Mouse (Mus musculus) gastrocnemius, postnatal 36 days (tissue): ENCODE results near the gene Psme2. TPM values are rescaled to one million over a fixed set of nuclear protein-coding genes. Genes with fewer than 3 reads are reported as not detected.

Experiments used
- DNase-seq, 2 experiments: peaks; one replicate each; pipeline ENCODE4 v3.0.0; 2022
- intact Hi-C: fragments of 180-260 bp; cut with DNase I; formaldehyde crosslinking; loops from one replicate; pipeline ENCODE4 v1.15.1; 2025
- total RNA-seq, 2 experiments: library from RNA; stranded (reverse); gene quantifications; 2 replicates each; pipeline ENCODE4 v1.2.3; 2021

The Psme2 gene
- total RNA-seq, 2 experiments from 2014 or later = 55.2 to 59.5 TPM

GRCm38 (mm10) chr14:55540787-55541321, 50.1 kb downstream of the Psme2 start:
- intact Hi-C loops = no loop called here
- DNase-seq = peak; percentile 82 to 83

DNA sequence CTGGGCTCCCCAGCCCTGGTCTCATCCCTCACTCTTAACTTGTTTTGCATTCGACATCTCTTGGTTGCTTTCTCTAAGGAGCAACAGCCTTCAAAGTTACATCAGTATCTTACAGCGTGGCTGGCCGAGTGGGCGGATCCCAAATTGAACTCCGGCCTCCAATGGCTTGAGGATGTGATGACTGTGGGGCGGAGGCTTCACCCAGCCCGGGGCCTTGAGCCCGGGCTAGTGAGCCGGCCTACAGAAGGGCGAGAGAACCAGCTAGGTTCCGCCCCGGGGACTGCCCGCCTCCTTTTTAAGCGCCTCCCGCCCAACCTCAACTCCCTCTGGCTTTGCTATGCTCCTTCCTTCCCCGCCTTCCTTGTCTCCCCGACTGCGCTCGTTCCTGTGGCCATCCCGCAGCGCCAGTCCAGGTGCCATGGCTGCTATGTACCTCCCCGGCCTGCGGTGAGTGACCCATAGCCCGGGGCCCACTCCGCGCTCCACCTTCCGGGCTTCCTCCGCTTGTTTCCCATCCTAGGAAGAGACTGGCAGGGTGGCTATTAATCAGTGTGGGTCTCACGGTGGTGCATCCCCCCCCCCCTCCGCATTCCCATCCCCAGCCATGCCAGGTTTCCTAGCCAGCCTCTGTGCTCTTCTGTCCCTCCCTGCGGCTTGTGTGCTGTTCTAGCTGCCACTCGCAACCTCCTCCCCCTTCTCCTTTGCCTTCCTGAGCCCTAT, 50.7 kb downstream of the Psme2 start, which contains the start of gene Pck2:
Gene Pck2, plus strand, starts transcription at position 200 of the 720 bp plus-strand sequence.
- intact Hi-C loops = no loop called here

More for the DNA sequence above, 50.7 kb downstream of the Psme2 start, which contains the start of gene Pck2:
- peak; percentile 80 to 89 for DNase-seq

Other genes starting within 250 kb of the Psme2 start
- gene Dhrs4, start 112.4 kb downstream of the Psme2 start, total RNA-seq = 10 to 100 TPM; 43.3 to 50.8 TPM
- under 1 TPM; 0.47 to 0.89 TPM for gene Carmil3, start 100.5 kb downstream of the Psme2 start, total RNA-seq
- not detected for gene Cpne6, start 80.7 kb downstream of the Psme2 start, total RNA-seq
- not detected for gene Nrl, start 66.1 kb downstream of the Psme2 start, total RNA-seq
- gene Pck2, start 50.8 kb downstream of the Psme2 start, total RNA-seq = 1 to 10 TPM; 4.2 to 4.5 TPM
- gene Dcaf11, start 31.1 kb downstream of the Psme2 start, total RNA-seq = 100 to 1,000 TPM; 102 to 123 TPM
- not detected for gene A730061H03Rik, start 30.7 kb downstream of the Psme2 start, total RNA-seq
- gene Fitm1, start 15.5 kb downstream of the Psme2 start, total RNA-seq = 100 to 1,000 TPM; 296 to 299 TPM
- 10 to 100 TPM; 67.4 to 69.7 TPM for gene Psme1, start 13.0 kb downstream of the Psme2 start, total RNA-seq
- 10 to 100 TPM; 29.6 to 34.6 TPM for gene Emc9, start 5.8 kb downstream of the Psme2 start, total RNA-seq
- 10 to 100 TPM; 18.8 to 19.6 TPM for gene Rnf31, start 595 bp upstream of the Psme2 start, total RNA-seq
- 1 to 10 TPM; 4.1 to 4.6 TPM for gene Irf9, start 12.5 kb upstream of the Psme2 start, total RNA-seq
- gene Rec8, start 26.9 kb upstream of the Psme2 start, total RNA-seq = not detected
- gene Ipo4, start 44.8 kb upstream of the Psme2 start, total RNA-seq = 10 to 100 TPM; 62.1 to 66.9 TPM
- 1 to 10 TPM in 1 of 2 experiments, not detected in 1; 1.0 TPM for gene Gm49378, start 46.8 kb upstream of the Psme2 start, total RNA-seq
- gene Tm9sf1, start 52.7 kb upstream of the Psme2 start, total RNA-seq = 10 to 100 TPM; 15.0 to 15.2 TPM
- under 1 TPM in 1 of 2 experiments, not detected in 1; 0.23 TPM for gene Tssk4, start 59.1 kb upstream of the Psme2 start, total RNA-seq
- gene Mdp1, start 69.4 kb upstream of the Psme2 start, total RNA-seq = 10 to 100 TPM; 14.2 to 16.8 TPM
- gene Gmpr2, start 80.8 kb upstream of the Psme2 start, total RNA-seq = 1 to 10 TPM; 1.9 to 2.6 TPM
- gene Nedd8, start 81.0 kb upstream of the Psme2 start, total RNA-seq = 100 to 1,000 TPM; 174 to 184 TPM
- 10 to 100 TPM in 1 of 2 experiments, 1 to 10 TPM in 1; 9.4 to 10.8 TPM for gene Tinf2, start 90.7 kb upstream of the Psme2 start, total RNA-seq
- gene Tgm1, start 122.8 kb upstream of the Psme2 start, total RNA-seq = not detected
- gene Rabggta, start 131.2 kb upstream of the Psme2 start, total RNA-seq = 1 to 10 TPM; 8.9 to 9.4 TPM
- gene Dhrs1, start 154.6 kb upstream of the Psme2 start, total RNA-seq = 10 to 100 TPM; 27.3 to 35.9 TPM
- 10 to 100 TPM; 10.5 to 11.8 TPM for gene Nop9, start 154.6 kb upstream of the Psme2 start, total RNA-seq
- not detected for gene Cideb, start 167.3 kb upstream of the Psme2 start, total RNA-seq
- gene Ltb4r2, start 170.3 kb upstream of the Psme2 start, total RNA-seq = not detected
- not detected for gene Ltb4r1, start 174.8 kb upstream of the Psme2 start, total RNA-seq
- 1 to 10 TPM; 5.3 to 6.5 TPM for gene Adcy4, start 193.0 kb upstream of the Psme2 start, total RNA-seq
- gene Ripk3, start 197.8 kb upstream of the Psme2 start, total RNA-seq = under 1 TPM; 0.59 to 0.67 TPM
- 1 to 10 TPM; 3.3 TPM for gene Nfatc4, start 232.0 kb upstream of the Psme2 start, total RNA-seq